Mouse (Mus musculus) MEL (cell line): ENCODE measurements at regions not wholly inside any gene's neighbourhood (a gene's known extent, or its start where the extent isn't known, plus 50 kb on each side); places are given as distances from the start of the nearest gene placed in this dataset.

ENCODE experiments used
- DNase-seq: peaks from one replicate; pipeline ENCODE4 v3.0.0; 2011; ENCODE audit warnings: low read depth, low spot score
- H3K27ac ChIP-seq: 2 replicates; pipeline ENCODE4 v1.5.1; 2012; ENCODE audit warnings: low read depth, mild to moderate bottlenecking, control low read depth, low read length, moderate library complexity; ENCODE audit not compliant: control insufficient read depth
- H3K27me3 ChIP-seq, 2 experiments: fragments of 150-350 bp in 1 of 2; sonication (generic) in 1 of 2; 2 replicates each; pipeline ENCODE4 v1.6.1; 2012; ENCODE audit warnings: low read length in 2 of 2, mild to moderate bottlenecking in 2 of 2, improper control_type of control experiment in 1 of 2, moderate library complexity in 1 of 2; ENCODE audit not compliant: insufficient read depth in 2 of 2, control insufficient read depth in 1 of 2
- H3K36me3 ChIP-seq, 2 experiments: 2 replicates each; pipeline ENCODE4 v1.6.1; 2012 to 2014; ENCODE audit warnings: low read length in 2 of 2, improper control_type of control experiment in 1 of 2, inconsistent platforms in 1 of 2, mild to moderate bottlenecking in 1 of 2; ENCODE audit not compliant: insufficient read depth in 2 of 2, control insufficient read depth in 1 of 2
- H3K4me1 ChIP-seq, 2 experiments: fragments of 150-350 bp in 1 of 2; sonication (generic) in 1 of 2; 2 replicates each; pipeline ENCODE4 v1.6.1; 2012; ENCODE audit warnings: low read length in 2 of 2, improper control_type of control experiment in 1 of 2, mild to moderate bottlenecking in 1 of 2; ENCODE audit not compliant: insufficient read depth in 2 of 2, control insufficient read depth in 1 of 2
- H3K4me3 ChIP-seq, 2 experiments: fragments of 150-350 bp in 1 of 2; sonication (generic) in 1 of 2; 2 replicates each; pipeline ENCODE4 v1.5.1; 2012; ENCODE audit warnings: low read depth in 2 of 2, low read length in 2 of 2, mild to moderate bottlenecking in 2 of 2, moderate library complexity in 2 of 2, control low read depth in 1 of 2, improper control_type of control experiment in 1 of 2; ENCODE audit not compliant: control insufficient read depth in 1 of 2, insufficient read depth in 1 of 2
- H3K79me2 ChIP-seq: 2 replicates; pipeline ENCODE4 v1.6.1; 2012; ENCODE audit warnings: mild to moderate bottlenecking, low read length, moderate library complexity; ENCODE audit not compliant: control insufficient read depth, poor library complexity, insufficient read depth
- H3K9ac ChIP-seq: 2 replicates; pipeline ENCODE4 v1.6.1; 2012; ENCODE audit warnings: low read depth, mild to moderate bottlenecking, control low read depth, low read length, moderate library complexity; ENCODE audit not compliant: control insufficient read depth, poor library complexity, severe bottlenecking
- H3K9me3 ChIP-seq: fragments of 150-350 bp; sonication (generic); replicated peaks from 2 replicates; pipeline ENCODE4 v1.6.1; 2012; ENCODE audit warnings: mild to moderate bottlenecking, low read length, improper control_type of control experiment, moderate library complexity; ENCODE audit not compliant: insufficient read depth
- CHD2 ChIP-seq: IDR thresholded peaks from 2 replicates; pipeline ENCODE4 v1.6.1; 2011; ENCODE audit warnings: low read length, improper control_type of control experiment
- ELF1 ChIP-seq: IDR thresholded peaks from 2 replicates; pipeline ENCODE4 v1.6.1; 2014; ENCODE audit warnings: low read depth, mild to moderate bottlenecking, inconsistent platforms, low read length, improper control_type of control experiment, moderate library complexity
- EP300 ChIP-seq, 2 experiments: IDR thresholded peaks; 2 replicates each; pipeline ENCODE4 v1.6.1; 2011; ENCODE audit warnings: improper control_type of control experiment in 2 of 2, low read length in 2 of 2, low read depth in 1 of 2, mild to moderate bottlenecking in 1 of 2
- ETS1 ChIP-seq: IDR thresholded peaks from 2 replicates; pipeline ENCODE4 v1.6.1; 2012; ENCODE audit warnings: low read depth, mild to moderate bottlenecking, inconsistent platforms, low read length, improper control_type of control experiment, moderate library complexity
- GATA1 ChIP-seq: IDR thresholded peaks from 2 replicates; pipeline ENCODE4 v1.6.1; 2011; ENCODE audit warnings: low read depth, low read length, improper control_type of control experiment
- JUND ChIP-seq: IDR thresholded peaks from 2 replicates; pipeline ENCODE4 v1.6.1; 2011; ENCODE audit warnings: low read depth, mild to moderate bottlenecking, improper control_type of control experiment, low read length
- MEF2A ChIP-seq: IDR thresholded peaks from 2 replicates; pipeline ENCODE4 v1.6.1; 2014; ENCODE audit warnings: low read depth, mild to moderate bottlenecking, inconsistent platforms, low read length, improper control_type of control experiment; ENCODE audit not compliant: poor library complexity, insufficient replicate concordance, severe bottlenecking; ENCODE audit errors: extremely low read depth
- MYB ChIP-seq: IDR thresholded peaks from 2 replicates; pipeline ENCODE4 v1.6.1; 2011; ENCODE audit warnings: mild to moderate bottlenecking, low read depth, low read length, improper control_type of control experiment
- MYC ChIP-seq: IDR thresholded peaks from 2 replicates; pipeline ENCODE4 v1.6.1; 2011; ENCODE audit warnings: low read depth, mild to moderate bottlenecking, low read length, improper control_type of control experiment, moderate library complexity
- NELFE ChIP-seq: IDR thresholded peaks from 2 replicates; pipeline ENCODE4 v1.6.1; 2011; ENCODE audit warnings: low read depth, low read length, improper control_type of control experiment
- NRF1 ChIP-seq: IDR thresholded peaks from 2 replicates; pipeline ENCODE4 v1.6.1; 2014; ENCODE audit warnings: low read depth, mild to moderate bottlenecking, inconsistent platforms, low read length, improper control_type of control experiment, moderate library complexity; ENCODE audit not compliant: poor library complexity, insufficient read depth, severe bottlenecking
- POLR2A ChIP-seq, 2 experiments: IDR thresholded peaks; 2 replicates each; pipeline ENCODE4 v1.6.1; 2011 to 2012; ENCODE audit warnings: low read length in 2 of 2, mild to moderate bottlenecking in 2 of 2, control low read depth in 1 of 2, improper control_type of control experiment in 1 of 2, low read depth in 1 of 2, moderate library complexity in 1 of 2; ENCODE audit not compliant: control insufficient read depth in 1 of 2, insufficient read depth in 1 of 2, poor library complexity in 1 of 2
- POLR2AphosphoS2 ChIP-seq: IDR thresholded peaks from 2 replicates; pipeline ENCODE4 v1.6.1; 2011; ENCODE audit warnings: low read length, improper control_type of control experiment
- RAD21 ChIP-seq: IDR thresholded peaks from 2 replicates; pipeline ENCODE4 v1.6.1; 2011; ENCODE audit warnings: mild to moderate bottlenecking, low read depth, low read length, improper control_type of control experiment
- RCOR1 ChIP-seq: IDR thresholded peaks from 2 replicates; pipeline ENCODE4 v1.6.1; 2012; ENCODE audit warnings: low read depth, mild to moderate bottlenecking, inconsistent platforms, low read length, improper control_type of control experiment
- SIN3A ChIP-seq: IDR thresholded peaks from 2 replicates; pipeline ENCODE4 v1.6.1; 2012; ENCODE audit warnings: low read length, improper control_type of control experiment, inconsistent platforms
- TAL1 ChIP-seq: IDR thresholded peaks from 2 replicates; pipeline ENCODE4 v1.6.1; 2012; ENCODE audit warnings: mild to moderate bottlenecking, inconsistent platforms, low read length, moderate library complexity, mixed read lengths
- TBP ChIP-seq: IDR thresholded peaks from 2 replicates; pipeline ENCODE4 v1.8.0; 2011; ENCODE audit warnings: low read depth, low read length, improper control_type of control experiment
- UBTF ChIP-seq: IDR thresholded peaks from 2 replicates; pipeline ENCODE4 v1.6.1; 2012; ENCODE audit warnings: low read depth, mild to moderate bottlenecking, inconsistent platforms, low read length, improper control_type of control experiment, moderate library complexity, borderline replicate concordance; ENCODE audit not compliant: insufficient read depth
- USF1 ChIP-seq: IDR thresholded peaks from 2 replicates; pipeline ENCODE4 v1.6.1; 2014; ENCODE audit warnings: low read depth, mild to moderate bottlenecking, inconsistent platforms, low read length, improper control_type of control experiment, moderate library complexity
- USF2 ChIP-seq, 2 experiments: IDR thresholded peaks; 2 replicates each; pipeline ENCODE4 v1.6.1; 2011 to 2012; ENCODE audit warnings: improper control_type of control experiment in 2 of 2, low read length in 2 of 2, borderline replicate concordance in 1 of 2, inconsistent platforms in 1 of 2, low read depth in 1 of 2, mild to moderate bottlenecking in 1 of 2; ENCODE audit not compliant: insufficient read depth in 1 of 2
- ZC3H11A ChIP-seq: IDR thresholded peaks from 2 replicates; pipeline ENCODE4 v1.6.1; 2012; ENCODE audit warnings: low read depth, mild to moderate bottlenecking, inconsistent platforms, low read length, improper control_type of control experiment
- ZKSCAN1 ChIP-seq: IDR thresholded peaks from 2 replicates; pipeline ENCODE4 v1.6.1; 2012; ENCODE audit warnings: low read depth, mild to moderate bottlenecking, inconsistent platforms, low read length, improper control_type of control experiment, moderate library complexity
- ZNF384 ChIP-seq: IDR thresholded peaks from 2 replicates; pipeline ENCODE4 v1.6.1; 2012; ENCODE audit warnings: low read depth, mild to moderate bottlenecking, inconsistent platforms, low read length, improper control_type of control experiment

GRCm38 (mm10) chr14:120211741-120212140 is 63.7 kb upstream of the Mbnl2 start:
- no peak overlapping the region for H3K27ac ChIP-seq
- H3K4me3 ChIP-seq = no peak overlapping the region
- no peaks in the 10 kb centered on the region for H3K4me1 ChIP-seq
- no peak overlapping the region for H3K9ac ChIP-seq
- TF ChIP-seq MYB = no peak
- no peak for TF ChIP-seq GATA1
- no peak for TF ChIP-seq EP300 (IDR thresholded peaks at IDR 0.05; ENCODE audit: low read depth in 1 of 2, low read length in 2 of 2)
- no peak for TF ChIP-seq JUND
- no peak for TF ChIP-seq MYC
- no peak for TF ChIP-seq ELF1
- TF ChIP-seq NELFE = no peak
- no peak for TF ChIP-seq SIN3A
- TF ChIP-seq ZKSCAN1 = no peak
- TF ChIP-seq ZNF384 = no peak
- TF ChIP-seq USF1 = no peak
- TF ChIP-seq ZC3H11A = no peak
- H3K36me3 ChIP-seq = no peaks in the 10 kb centered on the region
- H3K9me3 ChIP-seq = no peaks in the 10 kb centered on the region
- DNase-seq = no peak
- no peaks in the 10 kb centered on the region for H3K79me2 ChIP-seq
- no peaks in the 10 kb centered on the region for H3K27me3 ChIP-seq

GRCm38 (mm10) chr14:120212626-120213025 is 62.8 kb upstream of the Mbnl2 start:
- Histone ChIP-seq H3K79me2 (no peaks in the 10 kb centered on the region), H3K4me3 (no peak overlapping the region), H3K9me3 (no peaks in the 10 kb centered on the region), H3K27ac (no peak overlapping the region), H3K36me3 (no peaks in the 10 kb centered on the region), H3K27me3 (no peaks in the 10 kb centered on the region), H3K4me1 (no peaks in the 10 kb centered on the region), H3K9ac (no peak overlapping the region)
- TF ChIP-seq ZKSCAN1 (no peak), MYB (no peak), RCOR1 (no peak), NRF1 (no peak), ELF1 (no peak), ETS1 (no peak), RAD21 (no peak), POLR2A (IDR thresholded peaks at IDR 0.05; ENCODE audit: control insufficient read depth in 1 of 2, insufficient read depth in 1 of 2, low read depth in 1 of 2, low read length in 2 of 2, poor library complexity in 1 of 2) (no peak), ZNF384 (no peak), POLR2AphosphoS2 (no peak), TBP (no peak), EP300 (IDR thresholded peaks at IDR 0.05; ENCODE audit: low read depth in 1 of 2, low read length in 2 of 2) (no peak), MEF2A (no peak), TAL1 (no peak), USF2 (IDR thresholded peaks at IDR 0.05; ENCODE audit: borderline replicate concordance in 1 of 2, insufficient read depth in 1 of 2, low read depth in 1 of 2, low read length in 2 of 2) (no peak), UBTF (no peak), CHD2 (no peak)
- no peak for DNase-seq
